Mouse (Mus musculus): ENCODE measurements around the gene Gga3.

GRCm38 (mm10) chr11:115616893-115617292, 13.0 kb upstream of the Gga3 start:
- TF ChIP-seq CTCF (IDR thresholded peaks at IDR 0.05; ENCODE audit: low read depth, low read length) (no peak), GATA1 (IDR thresholded peaks at IDR 0.05; ENCODE audit: borderline replicate concordance, low read length) (no peak)

Data from G1E (cell line).